Mouse (Mus musculus) embryonic facial prominence, embryonic 11.5 days (tissue): ENCODE results near the gene Grm4. TPM values are rescaled to one million over a fixed set of nuclear protein-coding genes. Genes with fewer than 3 reads are reported as not detected.

ENCODE experiments used
- ATAC-seq: fragments of 200-750 bp; cut with Nextera tagmentation; replicated peaks from 2 replicates; pipeline ENCODE4 v1.8.0; 2017; ENCODE audit warnings: low read depth; ENCODE audit not compliant: insufficient number of reproducible peaks, low FRiP score, low TSS enrichment
- DNase-seq: peaks from one replicate; pipeline ENCODE4 v3.0.0-alpha.2; 2015; ENCODE audit warnings: low spot score
- H3K27ac ChIP-seq: fragments of 300-500 bp; sonication (generic); replicated peaks from 2 replicates; pipeline ENCODE4 v1.5.1; 2014; ENCODE audit warnings: mild to moderate bottlenecking, low read depth, low read length, control low read depth
- H3K27me3 ChIP-seq: fragments of 300-500 bp; sonication (generic); 2 replicates; pipeline ENCODE4 v1.6.1; 2014; ENCODE audit warnings: mild to moderate bottlenecking, low read length, moderate library complexity, mixed read lengths; ENCODE audit not compliant: control insufficient read depth, insufficient read depth
- H3K36me3 ChIP-seq: fragments of 300-500 bp; sonication (generic); replicated peaks from 2 replicates; pipeline ENCODE4 v1.6.1; 2014; ENCODE audit warnings: low read depth, mild to moderate bottlenecking, low read length, moderate library complexity, mixed read lengths; ENCODE audit not compliant: control insufficient read depth, insufficient read depth
- H3K4me1 ChIP-seq: fragments of 300-500 bp; sonication (generic); 2 replicates; pipeline ENCODE4 v1.6.1; 2014; ENCODE audit warnings: low read length, mixed read lengths; ENCODE audit not compliant: control insufficient read depth, insufficient read depth
- H3K4me2 ChIP-seq: fragments of 300-500 bp; sonication (generic); 2 replicates; pipeline ENCODE4 v1.6.1; 2014; ENCODE audit warnings: low read depth, mild to moderate bottlenecking, control low read depth, low read length, moderate library complexity
- H3K4me3 ChIP-seq: fragments of 300-500 bp; sonication (generic); 2 replicates; pipeline ENCODE4 v1.5.1; 2014; ENCODE audit warnings: low read depth, low read length, control low read depth
- H3K9ac ChIP-seq: fragments of 300-500 bp; sonication (generic); replicated peaks from 2 replicates; pipeline ENCODE4 v1.6.1; 2014; ENCODE audit warnings: mild to moderate bottlenecking, control low read depth, low read length
- H3K9me3 ChIP-seq: fragments of 300-500 bp; sonication (generic); replicated peaks from 2 replicates; pipeline ENCODE4 v1.6.1; 2016; ENCODE audit warnings: mild to moderate bottlenecking, low read length, inconsistent platforms, mixed read lengths; ENCODE audit not compliant: control insufficient read depth
- WGBS: fragments of 180-500 bp; shearing (Covaris S2); extraction: QIAGEN DNeasy Blood & Tissue Kit; methylation state at CpG from one replicate; pipeline ENCODE4 v1.1.7; 2014; 5-methylcytosine and 5-hydroxymethylcytosine counted together
- polyA plus RNA-seq: library from polyadenylated mRNA; unstranded; fragments of >200 nt; fragmentation: Nextera tagmentation; extraction: Ambion mirVana; gene quantifications from 2 replicates; pipeline ENCODE4 v1.2.1, GENCODE M21; 2014

The Grm4 gene
- polyA plus RNA-seq, 1 experiment from 2014 or later = 0.49 TPM

DNA sequence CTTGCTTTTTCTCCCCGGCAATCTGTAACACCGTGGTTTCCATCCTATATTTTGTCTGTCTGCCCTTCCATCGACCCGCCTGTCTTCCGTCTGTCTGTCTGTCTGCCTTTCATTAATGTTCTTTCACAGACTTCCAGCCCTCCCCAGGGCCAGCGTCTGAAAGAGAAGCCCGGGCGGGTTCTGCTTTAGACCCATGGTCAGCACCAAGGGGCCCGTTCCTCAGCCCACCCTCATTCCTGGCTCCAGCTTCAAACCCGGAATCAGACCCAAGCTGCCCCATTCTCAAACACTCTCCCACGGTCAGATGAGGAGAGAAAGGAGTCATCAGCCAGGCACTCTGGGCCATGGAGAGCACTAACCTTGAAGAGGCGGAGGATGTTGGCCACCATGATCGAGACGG, 18.9 kb downstream of the Grm4 start:
- Histone ChIP-seq H3K4me1 (peaks cover 22% of the 10 kb centered on the region), H3K27ac (peak overlapping the region; percentile 70; the same call in 1 of the 2 replicates), H3K27me3 (peaks cover 6% of the 10 kb centered on the region; the same call in 1 of the 2 replicates), H3K9ac (peak overlapping the region; percentile 18; the same call in 1 of the 2 replicates), H3K9me3 (no peaks in the 10 kb centered on the region), H3K4me3 (no peak overlapping the region), H3K4me2 (peak overlapping the region; percentile 19; the same call in 1 of the 2 replicates), H3K36me3 (no peaks in the 10 kb centered on the region)
- ATAC-seq = no peak
- no peak for DNase-seq
- 20% methylated on average over 14 of the region's 14 CpGs for WGBS

DNA sequence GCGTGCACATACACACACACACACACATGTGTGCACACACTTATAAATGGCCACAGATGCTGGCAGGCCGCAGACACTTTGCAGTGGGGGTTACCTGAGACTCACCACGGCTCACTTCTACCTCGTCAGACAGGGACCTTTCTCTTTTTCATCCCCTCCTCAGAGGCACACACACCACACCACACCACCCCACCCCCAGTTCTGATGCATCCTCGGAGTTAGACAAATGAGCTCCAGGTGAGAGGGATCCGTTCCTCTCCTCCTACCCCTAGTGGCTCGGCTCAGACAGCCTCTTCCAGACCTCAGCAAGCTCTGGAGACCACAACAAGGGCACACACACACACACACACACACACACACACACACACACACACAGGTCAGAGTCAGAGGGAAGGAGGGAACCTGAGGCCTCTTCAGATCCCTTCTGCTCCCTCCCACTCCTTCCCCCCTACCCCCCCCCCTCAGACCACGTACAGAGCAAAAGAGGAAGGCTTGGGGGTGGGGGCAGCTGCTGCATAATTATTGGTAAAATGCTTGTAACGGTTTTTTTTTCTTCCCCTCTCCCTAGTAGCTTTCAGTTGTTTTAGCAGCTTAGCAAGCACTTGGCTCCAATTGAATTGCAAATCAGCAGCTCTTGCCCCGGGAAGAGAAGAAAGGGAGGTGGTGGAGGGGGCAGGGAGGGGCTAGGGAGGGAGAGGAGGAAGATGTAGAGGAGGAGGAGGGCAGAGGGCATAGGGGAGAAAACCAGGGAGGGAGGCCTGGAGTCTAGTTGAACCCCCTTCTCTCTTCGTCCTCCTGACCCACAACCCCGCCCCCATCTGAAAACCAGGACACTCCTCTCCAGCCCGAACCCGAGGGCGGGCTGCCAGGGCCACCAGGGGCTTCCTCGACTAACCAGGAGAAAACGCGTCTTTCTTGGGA, 19.6 kb downstream of the Grm4 start:
- Histone ChIP-seq H3K36me3 (no peaks in the 10 kb centered on the region), H3K27ac (peak overlapping the region; percentile 70; the same call in 1 of the 2 replicates), H3K4me2 (peak overlapping the region; percentile 19), H3K4me3 (no peak overlapping the region), H3K9me3 (no peaks in the 10 kb centered on the region), H3K4me1 (peaks cover 22% of the 10 kb centered on the region), H3K27me3 (peaks cover 6% of the 10 kb centered on the region; the same call in 1 of the 2 replicates), H3K9ac (peak overlapping the region; percentile 37)
- DNase-seq = peak; percentile 73
- peak; percentile 60 for ATAC-seq
- WGBS = 6% methylated on average over 18 of the region's 18 CpGs

DNA sequence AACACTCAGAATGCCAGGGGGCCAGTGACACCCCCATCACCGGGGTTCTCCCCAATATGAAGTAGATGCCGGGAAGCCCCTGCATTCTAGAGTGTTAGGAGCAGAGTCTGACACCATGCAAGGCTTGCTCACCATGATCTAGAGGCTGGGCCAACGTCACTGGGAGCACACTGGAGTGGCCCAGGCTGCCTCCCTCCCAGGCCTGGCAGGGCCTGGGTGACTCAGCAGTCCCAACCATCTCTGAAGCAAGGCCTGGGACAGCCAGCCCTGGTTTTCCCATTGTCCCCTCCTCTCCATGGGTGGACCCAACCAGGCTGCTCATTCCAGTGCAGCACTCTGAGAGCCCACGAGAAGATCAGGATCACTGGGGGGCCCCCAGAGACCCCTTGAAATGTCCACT, 20.4 kb downstream of the Grm4 start:
- Histone ChIP-seq H3K4me1 (peaks cover 15% of the 10 kb centered on the region), H3K9me3 (no peaks in the 10 kb centered on the region), H3K9ac (peak overlapping the region; percentile 37), H3K4me3 (no peak overlapping the region), H3K27ac (peak overlapping the region; percentile 70; the same call in 1 of the 2 replicates), H3K4me2 (no peak overlapping the region), H3K27me3 (peaks cover 6% of the 10 kb centered on the region; the same call in 1 of the 2 replicates), H3K36me3 (no peaks in the 10 kb centered on the region)
- DNase-seq (no peak), ATAC-seq (no peak)
- WGBS = 36% methylated on average over 4 of the region's 4 CpGs

DNA sequence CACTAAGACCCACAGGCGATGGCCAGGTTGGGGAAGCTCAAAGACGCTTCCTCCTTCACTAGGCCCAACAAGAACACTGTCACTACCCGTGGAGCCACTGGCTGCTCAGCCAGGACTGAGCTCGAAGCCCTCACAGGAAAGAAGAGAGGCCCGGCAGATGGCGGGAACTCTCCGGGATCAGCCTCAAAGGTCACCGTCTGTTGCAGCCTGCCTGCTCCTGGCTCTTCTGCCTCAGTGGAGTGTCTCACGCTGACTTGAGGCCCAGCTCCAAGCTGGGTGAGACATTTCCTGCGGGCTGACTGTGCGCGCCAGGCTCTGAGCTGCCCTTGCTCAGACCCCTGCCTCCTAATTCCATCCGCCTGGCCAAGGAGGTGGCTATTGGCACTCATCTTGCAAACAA, 22.1 kb downstream of the Grm4 start:
- ATAC-seq (no peak), DNase-seq (no peak)
- no peak overlapping the region for H3K4me3 ChIP-seq
- H3K9me3 ChIP-seq = no peaks in the 10 kb centered on the region
- no peaks in the 10 kb centered on the region for H3K36me3 ChIP-seq
- H3K4me1 ChIP-seq = peaks cover 6% of the 10 kb centered on the region; the same call in 1 of the 2 replicates
- H3K27me3 ChIP-seq = peaks cover 6% of the 10 kb centered on the region; the same call in 1 of the 2 replicates
- H3K27ac ChIP-seq = no peak overlapping the region; the same call in 1 of the 2 replicates
- H3K9ac ChIP-seq = no peak overlapping the region
- 72% methylated on average over 13 of the region's 13 CpGs for WGBS
- no peak overlapping the region for H3K4me2 ChIP-seq

DNA sequence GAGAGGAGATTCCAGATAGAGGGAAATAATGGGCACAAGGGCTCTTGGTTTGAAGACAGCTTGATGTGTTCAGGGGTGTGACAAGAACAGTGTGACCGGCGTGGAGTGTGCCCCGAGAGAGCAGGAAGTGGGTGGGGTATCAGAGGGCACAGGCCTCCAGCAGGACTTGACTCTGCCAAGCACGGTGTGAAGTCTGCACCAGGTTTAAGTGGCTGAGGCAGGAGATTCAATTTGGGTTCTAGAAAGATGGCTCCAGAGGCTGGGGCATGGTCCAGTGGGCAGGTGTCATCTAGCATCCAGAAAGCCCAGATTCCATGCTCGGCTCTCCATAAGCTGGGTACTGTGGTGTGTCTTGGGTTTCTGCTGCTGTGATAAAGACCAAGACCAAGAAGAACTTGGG, 23.4 kb downstream of the Grm4 start:
- no peaks in the 10 kb centered on the region for H3K9me3 ChIP-seq
- DNase-seq = no peak
- H3K36me3 ChIP-seq = no peaks in the 10 kb centered on the region
- no peak overlapping the region for H3K9ac ChIP-seq
- H3K27ac ChIP-seq = no peak overlapping the region
- peaks cover 6% of the 10 kb centered on the region; the same call in 1 of the 2 replicates for H3K4me1 ChIP-seq
- WGBS = 78% methylated on average over 5 of the region's 5 CpGs
- peaks cover 3% of the 10 kb centered on the region; the same call in 1 of the 2 replicates for H3K27me3 ChIP-seq
- H3K4me3 ChIP-seq = no peak overlapping the region
- no peak overlapping the region for H3K4me2 ChIP-seq
- ATAC-seq = no peak

DNA sequence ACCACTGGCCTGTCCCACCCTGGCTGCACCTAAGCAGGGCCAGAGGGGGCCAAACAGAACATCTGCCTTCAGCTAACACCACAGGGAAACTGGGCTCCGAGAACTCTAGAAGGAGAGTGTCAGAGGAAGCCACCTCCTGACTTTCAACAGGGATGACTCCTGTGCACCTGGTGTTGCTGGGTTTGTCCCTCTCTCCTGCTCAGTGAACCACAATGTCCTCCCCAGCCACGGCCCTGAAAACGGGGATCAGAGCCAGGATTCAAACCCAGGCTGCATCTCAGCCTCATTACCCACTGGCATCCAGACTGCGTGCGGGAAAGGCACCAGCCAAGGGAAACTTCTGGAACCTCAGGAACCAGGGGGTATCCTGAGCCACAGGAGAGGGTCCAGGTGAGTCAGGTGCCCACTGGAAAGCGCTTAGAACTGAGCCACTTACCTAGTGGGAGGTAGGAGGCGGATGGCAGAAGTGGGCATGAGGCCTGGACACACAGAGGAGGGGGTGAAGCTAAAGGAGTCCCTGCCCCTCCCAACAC, 26.1 kb downstream of the Grm4 start:
- H3K9ac ChIP-seq = no peak overlapping the region
- no peaks in the 10 kb centered on the region for H3K27me3 ChIP-seq
- H3K4me1 ChIP-seq = no peaks in the 10 kb centered on the region
- H3K4me3 ChIP-seq = no peak overlapping the region
- H3K4me2 ChIP-seq = no peak overlapping the region
- ATAC-seq (no peak), DNase-seq (no peak)
- H3K27ac ChIP-seq = no peak overlapping the region
- H3K9me3 ChIP-seq = no peaks in the 10 kb centered on the region
- H3K36me3 ChIP-seq = no peaks in the 10 kb centered on the region
- WGBS = 89% methylated on average over 7 of the region's 7 CpGs

DNA sequence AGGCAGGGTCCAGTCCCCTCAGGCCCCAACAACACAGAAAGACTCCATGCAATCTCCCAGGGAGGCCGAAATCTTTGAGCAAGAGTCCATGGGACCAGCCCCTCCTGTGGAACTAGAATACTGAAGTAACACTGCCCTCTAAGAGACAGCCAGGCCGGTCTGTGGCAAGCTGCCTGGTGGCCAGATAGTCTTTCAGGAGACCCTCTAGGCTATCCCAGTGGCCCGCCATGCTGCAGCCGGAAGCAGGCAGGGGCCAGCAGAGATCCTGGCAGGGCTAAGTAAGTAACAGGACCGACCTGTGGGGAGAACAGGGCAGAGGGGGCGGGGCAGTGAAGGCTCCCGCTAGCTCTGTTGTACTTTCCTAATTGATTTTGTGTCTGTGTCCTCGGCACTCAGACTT, 27.2 kb downstream of the Grm4 start:
- H3K27ac ChIP-seq = no peak overlapping the region
- H3K27me3 ChIP-seq = no peaks in the 10 kb centered on the region
- no peak overlapping the region for H3K9ac ChIP-seq
- H3K9me3 ChIP-seq = no peaks in the 10 kb centered on the region
- no peak overlapping the region for H3K4me2 ChIP-seq
- H3K4me1 ChIP-seq = no peaks in the 10 kb centered on the region
- no peak for ATAC-seq
- 26% methylated on average over 8 of the region's 8 CpGs for WGBS
- no peaks in the 10 kb centered on the region for H3K36me3 ChIP-seq
- no peak for DNase-seq
- no peak overlapping the region for H3K4me3 ChIP-seq

DNA sequence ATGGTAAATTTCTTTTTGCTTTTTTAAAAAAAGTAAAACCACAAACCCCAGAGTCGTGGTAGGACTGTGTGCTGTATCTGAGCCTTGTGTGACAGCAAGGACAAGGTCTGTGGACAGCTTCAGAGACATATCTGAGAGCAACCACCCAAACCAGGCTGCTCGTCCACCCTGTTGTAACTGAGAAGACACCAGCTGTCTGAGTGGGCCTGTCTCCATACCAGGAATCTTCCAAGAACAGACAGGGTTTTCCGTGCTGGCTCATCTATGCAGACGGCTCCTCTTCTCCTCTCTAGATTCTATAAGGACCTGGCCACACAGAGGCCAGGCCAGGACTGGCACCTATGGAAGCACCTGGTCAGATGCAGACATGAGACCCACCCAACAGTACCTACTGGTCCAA, 27.8 kb downstream of the Grm4 start:
- 83% methylated on average over 4 of the region's 4 CpGs for WGBS
- no peak overlapping the region for H3K9ac ChIP-seq
- H3K36me3 ChIP-seq = no peaks in the 10 kb centered on the region
- H3K4me1 ChIP-seq = no peaks in the 10 kb centered on the region; the same call in 1 of the 2 replicates
- no peak overlapping the region for H3K4me3 ChIP-seq
- H3K9me3 ChIP-seq = no peaks in the 10 kb centered on the region
- no peak overlapping the region for H3K4me2 ChIP-seq
- no peak for DNase-seq
- no peaks in the 10 kb centered on the region for H3K27me3 ChIP-seq
- ATAC-seq = no peak
- H3K27ac ChIP-seq = no peak overlapping the region
